In genomic region chr16:32661493-32661921, GRCm38 (mm10) we compare ENCODE assay signal across 7 mouse cellular contexts. TPM values are rescaled to one million over a fixed set of nuclear protein-coding genes. Genes with fewer than 3 reads are reported as not detected.
DNase-seq lines count a peak whose midpoint lies in the region; ATAC-seq and TF ChIP-seq lines count a peak whose summit lies in the region.

No protein-coding gene starts in this region.

- H3ac ChIP-seq in myocyte (ENCODE audit: control insufficient read depth, insufficient read length): no peak overlapping the region

- no peak overlapping the region for H3K9ac ChIP-seq in embryonic facial prominence, embryonic 15.5 days
- peak overlapping the region; percentile 63 for H3K9ac ChIP-seq in hindbrain, embryonic 16.5 days (ENCODE audit: low read depth, low read length)

- H3K9me3 ChIP-seq in embryonic facial prominence, embryonic 15.5 days (replicated peaks): no peaks in the 10 kb centered on the region
- H3K9me3 ChIP-seq in hindbrain, embryonic 16.5 days (ENCODE audit: control insufficient read depth, low read length): no peaks in the 10 kb centered on the region

- H3K36me3 ChIP-seq in embryonic facial prominence, embryonic 15.5 days: 0 out of 2 replicates have a peak, but pooled peaks cover 7% of the 10 kb centered on the region
- H3K36me3 ChIP-seq in hindbrain, embryonic 16.5 days (ENCODE audit: control insufficient read depth, insufficient read depth, low read length): no peaks in the 10 kb centered on the region
- no peaks in the 10 kb centered on the region for H3K36me3 ChIP-seq in myocyte (ENCODE audit: control insufficient read depth, insufficient read depth)

- H3K27ac ChIP-seq in embryonic facial prominence, embryonic 15.5 days (replicated peaks): peak overlapping the region; percentile 68
- H3K27ac ChIP-seq in hindbrain, embryonic 16.5 days (ENCODE audit: low read depth, low read length): peak overlapping the region; percentile 89

- 22% methylated on average over 10 of the region's 10 CpGs for WGBS in lung, adult 2 months
- WGBS in embryonic facial prominence, embryonic 15.5 days: 49% methylated on average over 10 of the region's 10 CpGs
- WGBS in hindbrain, embryonic 16.5 days: 35% methylated on average over 10 of the region's 10 CpGs

- H3K79me2 ChIP-seq in myocyte (ENCODE audit: control insufficient read depth, insufficient read depth): peaks cover 18% of the 10 kb centered on the region

- H3K4me3 ChIP-seq in lung, adult 2 months (replicated peaks; ENCODE audit: extremely low read depth, low read depth, low read length): peak overlapping the region; percentile 13
- H3K4me3 ChIP-seq in embryonic facial prominence, embryonic 15.5 days (replicated peaks): 0 out of 2 replicates have a peak overlapping the region, but pooled peaks have one; percentile 0
- peak overlapping the region; percentile 34 for H3K4me3 ChIP-seq in hindbrain, embryonic 16.5 days (ENCODE audit: low read length)
- H3K4me3 ChIP-seq in myocyte: peak overlapping the region; percentile 9

- peaks cover 47% of the 10 kb centered on the region for H3K4me1 ChIP-seq in lung, adult 2 months (ENCODE audit: control insufficient read depth, insufficient read depth, low read length)
- H3K4me1 ChIP-seq in embryonic facial prominence, embryonic 15.5 days: peaks cover 69% of the 10 kb centered on the region
- H3K4me1 ChIP-seq in hindbrain, embryonic 16.5 days (ENCODE audit: control insufficient read depth, insufficient read depth, low read depth, low read length): peaks cover 57% of the 10 kb centered on the region

- no peak for TF ChIP-seq CTCF in lung, adult 2 months (IDR thresholded peaks at IDR 0.05; ENCODE audit: insufficient read depth, low read length)

- no peaks in the 10 kb centered on the region for H3K27me3 ChIP-seq in embryonic facial prominence, embryonic 15.5 days
- H3K27me3 ChIP-seq in hindbrain, embryonic 16.5 days (replicated peaks; ENCODE audit: control insufficient read depth, insufficient read depth, low read length): no peaks in the 10 kb centered on the region
- H3K27me3 ChIP-seq in myocyte (ENCODE audit: control insufficient read depth, insufficient read depth, insufficient read length): no peaks in the 10 kb centered on the region

- no peak for ATAC-seq in embryonic facial prominence, embryonic 15.5 days (ENCODE audit: insufficient number of reproducible peaks, low FRiP score, low TSS enrichment, low read depth)
- ATAC-seq in hindbrain, embryonic 16.5 days: peak; percentile 29

- H3K4me2 ChIP-seq in embryonic facial prominence, embryonic 15.5 days (replicated peaks): peak overlapping the region; percentile 26
- H3K4me2 ChIP-seq in hindbrain, embryonic 16.5 days (ENCODE audit: low read length): peak overlapping the region; percentile 53
- H3K4me2 ChIP-seq in myocyte (ENCODE audit: low read depth): peak overlapping the region; percentile 78

- no peak for TF ChIP-seq POLR2A in lung, adult 2 months (IDR thresholded peaks at IDR 0.05; ENCODE audit: borderline replicate concordance, extremely low read depth, low read depth, low read length)
- TF ChIP-seq POLR2A in myocyte (IDR thresholded peaks at IDR 0.05; ENCODE audit: insufficient read length, low read depth): no peak

- no peak for DNase-seq in lung, adult 2 months
- DNase-seq in lung, adult 18-20 months: no peak
- DNase-seq in left cerebral cortex, adult 18-20 months (ENCODE audit: low spot score in 2 of 2): no peak
- DNase-seq in gastrocnemius, adult 8-10 months (ENCODE audit: low spot score in 2 of 2): no peak

TF ChIP-seq in myocyte, 11 proteins besides CTCF, POLR2A, EP300 and RAD21:
- TF ChIP-seq REST (IDR thresholded peaks at IDR 0.05; ENCODE audit: insufficient read depth, insufficient read length): no peak
- TF ChIP-seq MAX (IDR thresholded peaks at IDR 0.05; ENCODE audit: low read depth): no peak
- TF ChIP-seq MYOG (IDR thresholded peaks at IDR 0.05; ENCODE audit: control insufficient read depth in 1 of 3, insufficient read depth in 1 of 3, insufficient read length in 2 of 3, low read depth in 2 of 3): peak in 1 of 3 experiments; percentile 22
TF ChIP-seq in myocyte: peak in this region for 1.

RNA-seq across cellular contexts. Expression of gene Tnk2, which starts 17.8 kb away (rescaled TPM):
- polyA plus RNA-seq in lung, adult 2 months (2012; rRNA removed): 107 and 119 TPM in 2 replicates
- polyA plus RNA-seq in embryonic facial prominence, embryonic 15.5 days (2015; fragmentation: Nextera tagmentation; extraction: Ambion mirVana): 16.3 and 19.3 TPM in 2 replicates
- polyA plus RNA-seq in hindbrain, embryonic 16.5 days (2015; fragmentation: Nextera tagmentation; extraction: Ambion mirVana): 19.3 and 22.6 TPM in 2 replicates
- polyA plus RNA-seq in myocyte (2012; fragmentation: generic; extraction: Trizol): 35.0 TPM
- 100 to 1,000 TPM; 245 to 253 TPM for total RNA-seq in left cerebral cortex, adult 18-20 months (2021)
- 10 to 100 TPM; 43.7 to 58.1 (median 46.2) TPM for total RNA-seq in gastrocnemius, adult 8-10 months (2022)

RNA-seq across cellular contexts. Expression of gene Tfrc, which starts 52.8 kb away (rescaled TPM):
- polyA plus RNA-seq in lung, adult 2 months (2012; rRNA removed): 7.5 and 12.8 TPM in 2 replicates
- 19.8 and 24.0 TPM in 2 replicates for polyA plus RNA-seq in embryonic facial prominence, embryonic 15.5 days (2015; fragmentation: Nextera tagmentation; extraction: Ambion mirVana)
- 26.3 and 36.5 TPM in 2 replicates for polyA plus RNA-seq in hindbrain, embryonic 16.5 days (2015; fragmentation: Nextera tagmentation; extraction: Ambion mirVana)
- 55.4 TPM for polyA plus RNA-seq in myocyte (2012; fragmentation: generic; extraction: Trizol)
- 10 to 100 TPM; 51.8 to 61.6 TPM for total RNA-seq in left cerebral cortex, adult 18-20 months (2021)
- 10 to 100 TPM; 46.2 to 82.1 (median 70.2) TPM for total RNA-seq in gastrocnemius, adult 8-10 months (2022)

Comparison
In these comparisons a context has a peak if more than half of its experiments do, and no peak if none do; other contexts are left out.
1. H3K4me2 ChIP-seq: peak in every context shown above with its lines; median percentile 78 in myocyte; 53 in hindbrain, embryonic 16.5 days; 26 in embryonic facial prominence, embryonic 15.5 days.